Mouse (Mus musculus): Measurements from ENCODE around the gene Rad23a.

Rad23a gene

GRCm38 (mm10) chr8:84786801-84787467 lies 53.5 kb downstream of the Rad23a start:
- no peak for DNase-seq

GRCm38 (mm10) chr8:84785756-84786677 lies 54.4 kb downstream of the Rad23a start:
- DNase-seq: no peak

GRCm38 (mm10) chr8:84785506-84785755 lies 55.0 kb downstream of the Rad23a start:
- DNase-seq: no peak

- no peak for DNase-seq
Measured at GRCm38 (mm10) chr8:84784681-84785505, 55.6 kb downstream of the Rad23a start.

All from liver (tissue).